Mouse (Mus musculus): ENCODE measurements at regions not wholly inside any gene's neighbourhood (a gene's known extent, or its start where the extent isn't known, plus 50 kb on each side); places are given as distances from the start of the nearest gene placed in this dataset.

- no peaks in the 10 kb centered on the region for H3K36me3 ChIP-seq (replicated peaks; ENCODE audit: low read length)
- TF ChIP-seq GATA1 (IDR thresholded peaks at IDR 0.05; ENCODE audit: borderline replicate concordance, low read length) (no peak), FLI1 (IDR thresholded peaks at IDR 0.05; ENCODE audit: low read length) (no peak)
- H3K4me1 ChIP-seq: peaks cover 30% of the 10 kb centered on the region
Observed at GRCm38 (mm10) chr9:69705942-69706341, 54.8 kb downstream of the Foxb1 start.

GRCm38 (mm10) chr9:69705071-69705470 is 55.7 kb downstream of the Foxb1 start:
- Histone ChIP-seq H3K9me3 (peaks cover 20% of the 10 kb centered on the region), H3K4me3 (replicated peaks) (no peak overlapping the region), H3K4me1 (peaks cover 34% of the 10 kb centered on the region), H3K36me3 (replicated peaks; ENCODE audit: low read length) (no peaks in the 10 kb centered on the region), H3K27me3 (replicated peaks) (peaks cover 4% of the 10 kb centered on the region)
- TF ChIP-seq GATA1 (IDR thresholded peaks at IDR 0.05; ENCODE audit: borderline replicate concordance, low read length) (no peak), FLI1 (IDR thresholded peaks at IDR 0.05; ENCODE audit: low read length) (no peak)

More at GRCm38 (mm10) chr9:69705942-69706341, 54.8 kb downstream of the Foxb1 start:
- H3K9me3 ChIP-seq: peaks cover 20% of the 10 kb centered on the region
- H3K4me3 ChIP-seq (replicated peaks): no peak overlapping the region
- peaks cover 2% of the 10 kb centered on the region for H3K27me3 ChIP-seq (replicated peaks)

GRCm38 (mm10) chr9:69703731-69704130 is 57.0 kb downstream of the Foxb1 start:
- Histone ChIP-seq H3K9me3 (peaks cover 20% of the 10 kb centered on the region), H3K4me1 (peaks cover 34% of the 10 kb centered on the region), H3K27me3 (replicated peaks) (peaks cover 4% of the 10 kb centered on the region), H3K36me3 (replicated peaks; ENCODE audit: low read length) (no peaks in the 10 kb centered on the region), H3K4me3 (replicated peaks) (no peak overlapping the region)
- TF ChIP-seq GATA1 (IDR thresholded peaks at IDR 0.05; ENCODE audit: borderline replicate concordance, low read length) (no peak), FLI1 (IDR thresholded peaks at IDR 0.05; ENCODE audit: low read length) (no peak)

DNA sequence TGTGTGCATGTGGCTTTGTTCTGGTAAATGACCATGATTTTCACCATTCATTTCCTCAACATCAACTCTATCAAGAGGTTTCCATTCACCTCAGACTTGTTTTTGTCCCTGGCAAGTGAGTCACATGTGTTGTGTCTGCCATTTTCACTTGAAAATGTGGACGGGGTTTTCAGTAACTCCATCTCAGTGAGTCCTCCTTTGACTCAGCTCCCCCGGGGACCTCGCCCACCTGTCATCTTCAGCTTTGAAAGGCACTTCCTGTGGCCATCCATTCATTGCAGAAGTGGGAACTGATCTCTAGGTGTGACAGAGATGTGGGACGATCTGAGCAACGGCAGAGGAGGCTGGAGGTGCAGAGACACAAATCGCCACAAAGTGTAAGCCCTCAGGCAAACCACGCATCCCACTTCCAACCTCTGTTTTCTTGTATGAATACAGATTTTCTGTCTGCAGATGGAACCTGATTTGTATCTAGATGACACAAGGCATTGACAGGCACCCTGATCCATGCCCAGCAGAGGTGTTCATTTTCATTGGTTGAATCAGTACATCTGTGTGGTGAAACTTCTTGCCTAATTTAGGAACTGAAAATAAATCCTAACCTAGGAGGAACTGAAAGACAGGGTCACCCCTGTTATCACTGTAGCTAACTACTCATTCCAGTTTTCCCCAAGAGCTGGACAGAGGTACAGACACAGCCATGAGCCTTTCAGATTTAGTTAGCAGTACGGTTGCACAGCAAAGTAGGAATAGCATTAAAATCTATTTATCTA is 58.4 kb downstream of the Foxb1 start:
- Histone ChIP-seq H3K4me3 (replicated peaks) (no peak overlapping the region), H3K36me3 (replicated peaks; ENCODE audit: low read length) (no peaks in the 10 kb centered on the region), H3K4me1 (peaks cover 30% of the 10 kb centered on the region), H3K27me3 (replicated peaks) (peaks cover 7% of the 10 kb centered on the region), H3K9me3 (peaks cover 10% of the 10 kb centered on the region)
- TF ChIP-seq FLI1 (IDR thresholded peaks at IDR 0.05; ENCODE audit: low read length) (no peak), GATA1 (IDR thresholded peaks at IDR 0.05; ENCODE audit: borderline replicate concordance, low read length) (no peak)

DNA sequence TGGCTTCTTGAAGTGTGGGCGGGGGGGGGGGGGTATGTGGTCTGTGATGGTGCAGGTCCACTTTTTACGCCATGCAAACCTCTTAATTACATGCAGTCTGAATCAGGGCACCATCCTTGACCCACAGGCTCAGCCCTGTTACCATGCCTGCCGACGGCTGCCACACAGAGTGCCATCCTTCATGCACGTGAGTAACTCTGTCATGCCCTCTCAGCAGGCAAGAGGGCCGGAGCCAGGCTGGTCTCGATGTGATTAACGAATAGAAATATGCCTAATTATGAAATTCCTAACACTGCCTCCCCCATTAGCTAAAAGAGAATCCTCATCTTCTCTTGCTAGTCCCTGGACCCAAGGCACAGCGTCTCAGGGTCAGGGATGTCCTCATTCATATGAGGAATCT is 60.0 kb downstream of the Foxb1 start:
- Histone ChIP-seq H3K9me3 (peaks cover 8% of the 10 kb centered on the region; the same call in 1 of the 2 replicates), H3K27me3 (replicated peaks) (peaks cover 7% of the 10 kb centered on the region), H3K36me3 (replicated peaks; ENCODE audit: low read length) (no peaks in the 10 kb centered on the region), H3K4me1 (peaks cover 34% of the 10 kb centered on the region), H3K4me3 (replicated peaks) (peak overlapping the region; percentile 44)
- TF ChIP-seq FLI1 (IDR thresholded peaks at IDR 0.05; ENCODE audit: low read length) (no peak), GATA1 (IDR thresholded peaks at IDR 0.05; ENCODE audit: borderline replicate concordance, low read length) (no peak)

DNA sequence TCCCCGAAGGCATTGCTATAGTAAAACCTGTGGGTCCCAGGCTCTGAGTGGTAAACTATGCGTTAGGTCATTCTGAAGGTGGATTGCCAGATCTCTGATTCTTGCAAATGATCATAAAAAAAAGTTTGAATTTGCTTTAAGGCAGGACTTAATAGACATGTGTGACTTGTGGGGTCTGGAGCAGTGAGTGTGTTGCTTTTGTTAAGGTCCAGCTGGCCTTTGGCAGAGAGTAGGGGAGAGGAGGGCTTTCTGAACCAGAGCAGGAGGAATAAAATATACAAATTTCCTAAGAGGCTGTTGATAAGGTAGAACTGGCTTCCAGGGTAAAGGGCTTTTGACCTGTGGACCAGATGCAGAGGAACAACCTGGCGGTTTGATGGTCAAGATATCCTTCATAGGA is 69.0 kb downstream of the Foxb1 start:
- no peaks in the 10 kb centered on the region for H3K9me3 ChIP-seq
- H3K27me3 ChIP-seq (replicated peaks): peaks cover 15% of the 10 kb centered on the region
- H3K4me1 ChIP-seq: peaks cover 27% of the 10 kb centered on the region
- H3K36me3 ChIP-seq (replicated peaks; ENCODE audit: low read length): no peaks in the 10 kb centered on the region
- TF ChIP-seq FLI1 (IDR thresholded peaks at IDR 0.05; ENCODE audit: low read length) (no peak), GATA1 (IDR thresholded peaks at IDR 0.05; ENCODE audit: borderline replicate concordance, low read length) (no peak)
- H3K4me3 ChIP-seq (replicated peaks): no peak overlapping the region

- H3K27me3 ChIP-seq (replicated peaks): peaks cover 28% of the 10 kb centered on the region
- H3K9me3 ChIP-seq: no peaks in the 10 kb centered on the region; the same call in 1 of the 2 replicates
- no peak for TF ChIP-seq GATA1 (IDR thresholded peaks at IDR 0.05; ENCODE audit: borderline replicate concordance, low read length)
- TF ChIP-seq FLI1 (IDR thresholded peaks at IDR 0.05; ENCODE audit: low read length): no peak
- peaks cover 17% of the 10 kb centered on the region for H3K4me1 ChIP-seq
- H3K36me3 ChIP-seq (replicated peaks; ENCODE audit: low read length): no peaks in the 10 kb centered on the region
- no peak overlapping the region for H3K4me3 ChIP-seq (replicated peaks)
Observed at GRCm38 (mm10) chr9:69687349-69688123, 73.2 kb downstream of the Foxb1 start.

DNA sequence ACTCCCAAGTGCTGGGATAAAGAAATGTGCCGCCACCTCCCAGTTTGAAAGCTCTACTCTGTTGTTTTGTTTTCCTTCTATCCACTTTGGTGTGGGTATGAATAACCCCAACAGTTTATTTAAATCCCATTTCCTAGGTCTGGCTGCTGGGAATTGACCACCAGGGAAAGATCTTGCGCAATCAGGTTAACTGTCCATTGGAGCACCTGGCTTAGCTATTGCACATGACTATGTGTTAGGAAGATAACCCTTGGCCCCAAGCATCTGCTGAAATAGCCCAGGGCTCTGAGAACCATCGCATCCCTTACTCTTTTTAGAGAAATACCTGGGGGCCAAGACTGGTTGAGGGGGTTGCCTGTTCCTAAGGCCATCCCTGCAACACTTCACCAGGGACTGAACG is 74.0 kb downstream of the Foxb1 start:
- no peak for TF ChIP-seq FLI1 (IDR thresholded peaks at IDR 0.05; ENCODE audit: low read length)
- no peak for TF ChIP-seq GATA1 (IDR thresholded peaks at IDR 0.05; ENCODE audit: borderline replicate concordance, low read length)
- H3K27me3 ChIP-seq (replicated peaks): peaks cover 28% of the 10 kb centered on the region
- no peak overlapping the region for H3K4me3 ChIP-seq (replicated peaks)
- H3K36me3 ChIP-seq (replicated peaks; ENCODE audit: low read length): no peaks in the 10 kb centered on the region
- peaks cover 17% of the 10 kb centered on the region for H3K4me1 ChIP-seq
- no peaks in the 10 kb centered on the region; the same call in 1 of the 2 replicates for H3K9me3 ChIP-seq

DNA sequence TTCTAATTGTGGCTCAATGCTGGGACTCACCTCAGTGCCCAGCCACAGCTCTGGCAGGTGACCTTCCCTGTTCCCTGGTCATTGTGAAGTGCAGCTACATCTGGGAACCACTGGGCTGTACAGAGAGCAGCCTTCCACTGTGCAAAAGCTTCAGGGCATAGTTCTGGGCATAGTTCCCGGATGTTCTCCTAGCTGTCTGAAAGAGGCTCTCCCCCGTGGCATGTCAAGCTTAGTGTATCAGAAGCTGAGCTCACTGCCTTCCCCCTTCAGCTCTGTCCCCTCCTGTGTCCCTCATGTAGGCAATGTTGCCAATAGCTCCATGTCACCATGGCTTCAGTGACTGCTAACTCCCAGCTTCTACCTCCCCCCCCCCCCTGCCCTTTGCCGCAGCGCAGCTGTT is 75.1 kb downstream of the Foxb1 start:
- Histone ChIP-seq H3K36me3 (replicated peaks; ENCODE audit: low read length) (no peaks in the 10 kb centered on the region), H3K4me1 (peaks cover 21% of the 10 kb centered on the region), H3K27me3 (replicated peaks) (peaks cover 33% of the 10 kb centered on the region), H3K4me3 (replicated peaks) (no peak overlapping the region), H3K9me3 (no peaks in the 10 kb centered on the region; the same call in 1 of the 2 replicates)
- TF ChIP-seq FLI1 (IDR thresholded peaks at IDR 0.05; ENCODE audit: low read length) (no peak), GATA1 (IDR thresholded peaks at IDR 0.05; ENCODE audit: borderline replicate concordance, low read length) (no peak)
